17 mouse cellular contexts compared by ENCODE assay signal in genomic region chr5:38114526-38114925, GRCm38 (mm10). TPM values are rescaled to one million over a fixed set of nuclear protein-coding genes. Genes with fewer than 3 reads are reported as not detected.
"Had no signal": no experiment of that assay in that cellular context is flagged by ENCODE, and none has a peak within 500 bp of the region (broad histone marks: within the 10 kb centered on the region; RNA-seq: fewer than 3 reads in every experiment).

No protein-coding gene starts in this region.

- H3K9ac ChIP-seq: lung, embryonic 15.5 days; midbrain, embryonic 13.5 days; midbrain, embryonic 15.5 days; neural tube, embryonic 12.5 days; stomach, embryonic 15.5 days had no signal

- H3K27ac ChIP-seq: lung, embryonic 15.5 days; macrophage; midbrain, embryonic 13.5 days; midbrain, embryonic 15.5 days; neural tube, embryonic 12.5 days; stomach, embryonic 15.5 days; stomach, postnatal 0 days had no signal

- H3K4me2 ChIP-seq: lung, embryonic 15.5 days; midbrain, embryonic 11.5 days; midbrain, embryonic 13.5 days; midbrain, embryonic 15.5 days; neural tube, embryonic 12.5 days; stomach, embryonic 15.5 days had no signal

- H3K4me1 ChIP-seq: lung, embryonic 15.5 days; megakaryocyte, embryonic 14.5 days; midbrain, embryonic 13.5 days; midbrain, embryonic 15.5 days; neural tube, embryonic 12.5 days; stomach, embryonic 15.5 days had no signal

- H3K9me3 ChIP-seq: lung, embryonic 15.5 days; megakaryocyte, embryonic 14.5 days; midbrain, embryonic 13.5 days; midbrain, embryonic 15.5 days; neural tube, embryonic 12.5 days; stomach, embryonic 15.5 days had no signal

- H3K27me3 ChIP-seq: lung, embryonic 15.5 days; megakaryocyte, embryonic 14.5 days; midbrain, embryonic 13.5 days; midbrain, embryonic 15.5 days; neural tube, embryonic 12.5 days; stomach, embryonic 15.5 days had no signal

- ATAC-seq: lung, postnatal 0 days; midbrain, embryonic 13.5 days; midbrain, embryonic 15.5 days had no signal

- DNase-seq: lung, adult 2 months; lung, postnatal 14 days; lung, postnatal 36 days; right cerebral cortex, postnatal 14 days; thymus, adult 2 months; thymus, postnatal 25 days; thymus, postnatal 4 days had no signal

- H3K4me3 ChIP-seq: lung, embryonic 15.5 days; megakaryocyte, embryonic 14.5 days; midbrain, embryonic 13.5 days; midbrain, embryonic 15.5 days; neural tube, embryonic 12.5 days; stomach, embryonic 15.5 days had no signal

RNA-seq across cellular contexts. Expression of gene Nsg1, which starts 45.2 kb away (rescaled TPM):
- polyA plus RNA-seq: macrophage had no signal
